Mouse (Mus musculus) midbrain, embryonic 10.5 days (tissue): ENCODE measurements around the gene Bloc1s3. TPM values are rescaled to one million over a fixed set of nuclear protein-coding genes. Genes with fewer than 3 reads are reported as not detected.

Experiments
- DNase-seq: peaks from one replicate; pipeline ENCODE4 v3.0.0-alpha.2; 2017; ENCODE audit warnings: low spot score
- H3K27ac ChIP-seq: fragments of 300-500 bp; sonication (generic); replicated peaks from 2 replicates; pipeline ENCODE4 v1.5.1; 2016; ENCODE audit warnings: mild to moderate bottlenecking
- H3K27me3 ChIP-seq: fragments of 300-500 bp; sonication (generic); 2 replicates; pipeline ENCODE4 v1.6.1; 2016; ENCODE audit warnings: low read depth, mild to moderate bottlenecking; ENCODE audit not compliant: poor library complexity, severe bottlenecking
- H3K36me3 ChIP-seq: fragments of 300-500 bp; sonication (generic); 2 replicates; pipeline ENCODE4 v1.6.1; 2016; ENCODE audit warnings: mild to moderate bottlenecking, moderate library complexity
- H3K4me1 ChIP-seq: fragments of 300-500 bp; sonication (generic); 2 replicates; pipeline ENCODE4 v1.6.1; 2016
- H3K4me3 ChIP-seq: fragments of 300-500 bp; sonication (generic); 2 replicates; pipeline ENCODE4 v1.5.1; 2016; ENCODE audit warnings: mild to moderate bottlenecking, moderate library complexity
- H3K9me3 ChIP-seq: fragments of 300-500 bp; sonication (generic); replicated peaks from 2 replicates; pipeline ENCODE4 v1.6.1; 2016; ENCODE audit warnings: mild to moderate bottlenecking
- WGBS: fragments of 180-500 bp; shearing (Covaris S2); methylation state at CpG from one replicate; pipeline ENCODE4 v1.1.7; 2016; 5-methylcytosine and 5-hydroxymethylcytosine counted together
- polyA plus RNA-seq: library from polyadenylated mRNA; unstranded; fragments of >200 nt; fragmentation: Nextera tagmentation; extraction: Ambion mirVana; gene quantifications from 2 replicates; pipeline ENCODE4 v1.2.1, GENCODE M21; 2016

Bloc1s3 gene
- polyA plus RNA-seq, 1 experiment from 2014 or later = 2.4 TPM

- peaks cover 6% of the 10 kb centered on the region; the same call in 1 of the 2 replicates for H3K36me3 ChIP-seq
- peak overlapping the region; percentile 87 for H3K4me3 ChIP-seq
- DNase-seq = no peak
- H3K27me3 ChIP-seq = no peaks in the 10 kb centered on the region
- 14% methylated on average over 15 of the region's 15 CpGs for WGBS
- no peaks in the 10 kb centered on the region for H3K9me3 ChIP-seq
- peaks cover 42% of the 10 kb centered on the region for H3K4me1 ChIP-seq
- H3K27ac ChIP-seq = peak overlapping the region; percentile 95
Observed at GRCm38 (mm10) chr7:19508924-19509568, 879 bp upstream of the Bloc1s3 start.

GRCm38 (mm10) chr7:19507612-19507981 is 570 bp downstream of the Bloc1s3 start:
- no peak for DNase-seq
- Histone ChIP-seq H3K9me3 (no peaks in the 10 kb centered on the region), H3K36me3 (peaks cover 6% of the 10 kb centered on the region; the same call in 1 of the 2 replicates), H3K27ac (peak overlapping the region; percentile 95), H3K4me3 (peak overlapping the region; percentile 87), H3K4me1 (peaks cover 39% of the 10 kb centered on the region), H3K27me3 (no peaks in the 10 kb centered on the region)
- 5% methylated on average over 18 of the region's 18 CpGs for WGBS

- 1% methylated on average over 71 of the region's 71 CpGs for WGBS
- peaks cover 6% of the 10 kb centered on the region; the same call in 1 of the 2 replicates for H3K36me3 ChIP-seq
- no peaks in the 10 kb centered on the region for H3K27me3 ChIP-seq
- peak; percentile 80 for DNase-seq
- H3K27ac ChIP-seq = peak overlapping the region; percentile 95
- no peaks in the 10 kb centered on the region for H3K9me3 ChIP-seq
- H3K4me3 ChIP-seq = peak overlapping the region; percentile 87
- peaks cover 39% of the 10 kb centered on the region for H3K4me1 ChIP-seq
Observed at GRCm38 (mm10) chr7:19506969-19507611, 1.1 kb downstream of the Bloc1s3 start.

DNA sequence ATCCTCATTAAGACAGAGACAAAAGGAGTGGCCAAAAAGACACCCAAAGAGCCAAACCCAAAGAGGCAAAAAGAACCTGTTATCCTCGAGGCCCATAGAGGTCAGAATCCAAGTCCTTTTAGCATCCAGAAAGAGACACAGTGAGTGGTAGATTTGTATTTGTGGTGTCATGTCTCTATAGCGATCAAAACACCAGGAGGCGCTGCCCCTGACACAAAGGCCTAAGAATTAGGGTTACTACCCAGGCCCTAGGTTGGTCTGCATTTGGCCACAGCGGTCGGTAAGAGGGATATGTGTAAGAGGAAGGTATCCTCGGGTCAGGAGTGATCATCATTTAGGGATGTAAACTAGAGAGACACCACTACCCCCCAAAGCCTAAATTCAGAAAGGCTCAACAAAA is 1.8 kb downstream of the Bloc1s3 start:
- 23% methylated on average over 6 of the region's 6 CpGs for WGBS
- no peaks in the 10 kb centered on the region for H3K9me3 ChIP-seq
- DNase-seq = no peak

GRCm38 (mm10) chr7:19503481-19504068 is 4.6 kb downstream of the Bloc1s3 start:
- no peak overlapping the region for H3K27ac ChIP-seq
- no peak overlapping the region for H3K4me3 ChIP-seq
- no peaks in the 10 kb centered on the region for H3K36me3 ChIP-seq
- H3K9me3 ChIP-seq = no peaks in the 10 kb centered on the region
- H3K27me3 ChIP-seq = no peaks in the 10 kb centered on the region
- DNase-seq = peak; percentile 45
- 40% methylated on average over 5 of the region's 5 CpGs for WGBS
- H3K4me1 ChIP-seq = peaks cover 24% of the 10 kb centered on the region

More for the DNA sequence above, 1.8 kb downstream of the Bloc1s3 start:
- H3K4me3 ChIP-seq = peak overlapping the region; percentile 87
- H3K36me3 ChIP-seq = peaks cover 5% of the 10 kb centered on the region; the same call in 1 of the 2 replicates
- peaks cover 37% of the 10 kb centered on the region for H3K4me1 ChIP-seq
- no peaks in the 10 kb centered on the region for H3K27me3 ChIP-seq
- H3K27ac ChIP-seq = no peak overlapping the region

GRCm38 (mm10) chr7:19501658-19502057 is 6.5 kb downstream of the Bloc1s3 start:
- peaks cover 11% of the 10 kb centered on the region for H3K4me1 ChIP-seq
- no peak overlapping the region for H3K4me3 ChIP-seq
- no peaks in the 10 kb centered on the region for H3K27me3 ChIP-seq
- no peaks in the 10 kb centered on the region for H3K36me3 ChIP-seq
- H3K9me3 ChIP-seq = no peaks in the 10 kb centered on the region
- H3K27ac ChIP-seq = no peak overlapping the region
- 81% methylated on average over 4 of the region's 4 CpGs for WGBS
- DNase-seq = no peak

GRCm38 (mm10) chr7:19500420-19501363 is 7.5 kb downstream of the Bloc1s3 start:
- Histone ChIP-seq H3K4me1 (peaks cover 12% of the 10 kb centered on the region), H3K4me3 (no peak overlapping the region), H3K9me3 (no peaks in the 10 kb centered on the region), H3K36me3 (no peaks in the 10 kb centered on the region), H3K27ac (no peak overlapping the region), H3K27me3 (no peaks in the 10 kb centered on the region)
- 77% methylated on average over 12 of the region's 12 CpGs for WGBS
- DNase-seq = no peak

- Histone ChIP-seq H3K27ac (no peak overlapping the region), H3K36me3 (no peaks in the 10 kb centered on the region), H3K9me3 (no peaks in the 10 kb centered on the region), H3K4me1 (peaks cover 8% of the 10 kb centered on the region), H3K27me3 (peaks cover 5% of the 10 kb centered on the region), H3K4me3 (no peak overlapping the region)
- 88% methylated on average over 4 of the region's 4 CpGs for WGBS
- DNase-seq = no peak
Observed at GRCm38 (mm10) chr7:19498326-19498725, 9.8 kb downstream of the Bloc1s3 start.

- WGBS = 75% methylated on average over 5 of the region's 5 CpGs
- DNase-seq = no peak
- peaks cover 16% of the 10 kb centered on the region for H3K4me1 ChIP-seq
- H3K9me3 ChIP-seq = no peaks in the 10 kb centered on the region; the same call in 1 of the 2 replicates
- peaks cover 24% of the 10 kb centered on the region for H3K27me3 ChIP-seq
- no peaks in the 10 kb centered on the region for H3K36me3 ChIP-seq
- no peak overlapping the region for H3K27ac ChIP-seq
- no peak overlapping the region for H3K4me3 ChIP-seq
Observed at GRCm38 (mm10) chr7:19496214-19496555, 12.0 kb downstream of the Bloc1s3 start.

DNA sequence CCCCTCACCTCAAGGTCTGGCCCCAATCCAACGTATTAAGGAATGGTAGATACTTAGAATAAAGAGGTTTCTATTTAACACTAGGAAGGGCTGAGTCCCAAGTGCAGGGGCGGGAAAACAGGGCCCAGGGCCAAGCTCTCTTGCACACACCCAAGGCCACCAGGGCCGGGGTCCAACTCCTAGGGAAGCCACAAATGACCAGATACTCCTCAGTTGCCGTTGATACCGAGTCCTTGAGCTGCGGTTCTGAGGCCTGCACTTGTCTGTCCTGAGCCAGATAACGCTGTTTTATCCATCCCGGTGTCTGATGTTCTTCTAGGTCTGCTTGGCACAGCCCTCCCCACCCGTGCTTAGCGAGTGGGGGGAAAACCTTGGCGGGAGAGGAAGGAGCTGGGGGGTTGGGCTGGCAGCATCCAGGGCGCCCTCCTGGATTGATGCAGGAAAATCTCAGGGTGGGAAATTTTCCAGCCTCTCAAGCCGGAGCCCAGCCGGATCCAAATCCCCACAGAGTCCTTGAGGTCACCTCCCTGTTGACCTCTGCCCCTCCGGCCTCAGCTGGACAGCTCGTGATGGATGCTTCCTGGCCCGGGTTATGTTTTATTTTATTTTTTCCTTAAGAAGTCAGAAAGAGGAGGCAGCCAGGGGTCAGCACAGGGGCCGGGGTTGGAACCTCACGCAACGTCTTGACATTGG is 12.5 kb downstream of the Bloc1s3 start:
- WGBS = 74% methylated on average over 20 of the region's 20 CpGs
- H3K27ac ChIP-seq = no peak overlapping the region
- H3K4me1 ChIP-seq = peaks cover 16% of the 10 kb centered on the region
- peaks cover 29% of the 10 kb centered on the region for H3K27me3 ChIP-seq
- no peaks in the 10 kb centered on the region for H3K36me3 ChIP-seq
- no peak overlapping the region for H3K4me3 ChIP-seq
- no peaks in the 10 kb centered on the region; the same call in 1 of the 2 replicates for H3K9me3 ChIP-seq
- no peak for DNase-seq

- DNase-seq = no peak
- no peak overlapping the region for H3K4me3 ChIP-seq
- H3K9me3 ChIP-seq = no peaks in the 10 kb centered on the region; the same call in 1 of the 2 replicates
- H3K27ac ChIP-seq = no peak overlapping the region
- H3K27me3 ChIP-seq = peaks cover 36% of the 10 kb centered on the region
- 85% methylated on average over 25 of the region's 25 CpGs for WGBS
- no peaks in the 10 kb centered on the region for H3K36me3 ChIP-seq
- H3K4me1 ChIP-seq = peaks cover 16% of the 10 kb centered on the region
Observed at GRCm38 (mm10) chr7:19494751-19495474, 13.3 kb downstream of the Bloc1s3 start.
